Mouse (Mus musculus) neural tube, postnatal 0 days (tissue): ENCODE data around the gene Vmn1r114. TPM values are rescaled to one million over a fixed set of nuclear protein-coding genes. Genes with fewer than 3 reads are reported as not detected.

ENCODE experiments used
- polyA plus RNA-seq: library from polyadenylated mRNA; unstranded; fragments of >200 nt; fragmentation: Nextera tagmentation; extraction: Ambion mirVana; gene quantifications from 2 replicates; pipeline ENCODE4 v1.2.1, GENCODE M21; 2015

The Vmn1r114 gene
- polyA plus RNA-seq, result not detected in 2 replicates

GRCm38 (mm10) chr7:20812086-20812485 lies at the start of gene Vmn1r114:
Gene Vmn1r114, minus strand, starts transcription at chr7:20812186.

GRCm38 (mm10) chr7:20844885-20845284 lies 32.9 kb upstream of the Vmn1r114 start, which contains the start of gene Vmn1r115:
Gene Vmn1r115, minus strand, starts transcription at chr7:20844985.

GRCm38 (mm10) chr7:20786985-20787384 lies 25.0 kb downstream of the Vmn1r114 start, which contains the start of gene Vmn1r113:
Gene Vmn1r113, plus strand, starts transcription at chr7:20787285.

GRCm38 (mm10) chr7:20770885-20771284 lies 41.1 kb downstream of the Vmn1r114 start, which contains the start of gene Vmn1r112:
Gene Vmn1r112, plus strand, starts transcription at chr7:20771185.

Other genes with a start within 250 kb of the Vmn1r114 start
- not detected in 2 replicates for gene Gm4141, start 235.9 kb downstream of the Vmn1r114 start, polyA plus RNA-seq
- not detected in 2 replicates for gene Gm4513, start 213.2 kb downstream of the Vmn1r114 start, polyA plus RNA-seq
- gene Vmn1r107, start 143.3 kb downstream of the Vmn1r114 start, polyA plus RNA-seq, result not detected in 2 replicates
- gene Vmn1r111, start 109.0 kb downstream of the Vmn1r114 start, polyA plus RNA-seq, result not detected in 2 replicates
- not detected in 2 replicates for gene Gm10668, start 81.6 kb downstream of the Vmn1r114 start, polyA plus RNA-seq
- not detected in 2 replicates for gene Vmn1r112, start 41.0 kb downstream of the Vmn1r114 start, polyA plus RNA-seq
- gene Vmn1r113, start 24.9 kb downstream of the Vmn1r114 start, polyA plus RNA-seq, result not detected in 2 replicates
- gene Vmn1r115, start 32.8 kb upstream of the Vmn1r114 start, polyA plus RNA-seq, result not detected in 2 replicates
- not detected in 2 replicates for gene Vmn1r116, start 60.1 kb upstream of the Vmn1r114 start, polyA plus RNA-seq
- not detected in 2 replicates for gene Vmn1r117, start 71.9 kb upstream of the Vmn1r114 start, polyA plus RNA-seq
- not detected in 2 replicates for gene Vmn1r118, start 100.2 kb upstream of the Vmn1r114 start, polyA plus RNA-seq
- not detected in 2 replicates for gene Vmn1r119, start 200.3 kb upstream of the Vmn1r114 start, polyA plus RNA-seq
- not detected in 2 replicates for gene Vmn1r120, start 241.6 kb upstream of the Vmn1r114 start, polyA plus RNA-seq